Mouse (Mus musculus) kidney, embryonic 16.5 days (tissue): ENCODE data around the gene Sptb. TPM values are rescaled to one million over a fixed set of nuclear protein-coding genes. Genes with fewer than 3 reads are reported as not detected.

Experiments used
- ATAC-seq: fragments of 200-750 bp; cut with Nextera tagmentation; 2 replicates; pipeline ENCODE4 v1.8.0; 2017; ENCODE audit warnings: moderate TSS enrichment; ENCODE audit not compliant: low FRiP score, low TSS enrichment
- H3K27ac ChIP-seq: fragments of 300-500 bp; sonication (generic); 2 replicates; pipeline ENCODE4 v1.5.1; 2014; ENCODE audit warnings: low read length
- H3K27me3 ChIP-seq: fragments of 300-500 bp; sonication (generic); 2 replicates; pipeline ENCODE4 v1.6.1; 2014; ENCODE audit warnings: low read length, control low read depth, mixed read lengths; ENCODE audit not compliant: insufficient read depth
- H3K36me3 ChIP-seq: fragments of 300-500 bp; sonication (generic); 2 replicates; pipeline ENCODE4 v1.6.1; 2014; ENCODE audit warnings: low read length, control low read depth, mixed read lengths; ENCODE audit not compliant: insufficient read depth
- H3K4me1 ChIP-seq: fragments of 300-500 bp; sonication (generic); 2 replicates; pipeline ENCODE4 v1.6.1; 2014; ENCODE audit warnings: low read length, control low read depth, mixed read lengths; ENCODE audit not compliant: insufficient read depth
- H3K4me2 ChIP-seq: fragments of 300-500 bp; sonication (generic); replicated peaks from 2 replicates; pipeline ENCODE4 v1.6.1; 2014; ENCODE audit warnings: low read depth, low read length
- H3K4me3 ChIP-seq: fragments of 300-500 bp; sonication (generic); 2 replicates; pipeline ENCODE4 v1.5.1; 2014; ENCODE audit warnings: mild to moderate bottlenecking, low read length
- H3K9ac ChIP-seq: fragments of 300-500 bp; sonication (generic); replicated peaks from 2 replicates; pipeline ENCODE4 v1.6.1; 2014; ENCODE audit warnings: low read length
- H3K9me3 ChIP-seq: fragments of 300-500 bp; sonication (generic); 2 replicates; pipeline ENCODE4 v1.6.1; 2016; ENCODE audit warnings: low read length, control low read depth
- WGBS: fragments of 180-500 bp; shearing (Covaris S2); extraction: QIAGEN DNeasy Blood & Tissue Kit; methylation state at CpG from one replicate; pipeline ENCODE4 v1.1.7; 2014; 5-methylcytosine and 5-hydroxymethylcytosine counted together
- polyA plus RNA-seq: library from polyadenylated mRNA; unstranded; fragments of >200 nt; fragmentation: Nextera tagmentation; extraction: Ambion mirVana; gene quantifications from 2 replicates; pipeline ENCODE4 v1.2.1, GENCODE M21; 2015

The Sptb gene
- polyA plus RNA-seq, 1 experiment from 2014 or later = 1.00 TPM

GRCm38 (mm10) chr12:76541879-76542278, 168.5 kb downstream of the Sptb start:
- H3K36me3 ChIP-seq = no peaks in the 10 kb centered on the region
- peaks cover 43% of the 10 kb centered on the region for H3K4me1 ChIP-seq
- no peaks in the 10 kb centered on the region for H3K9me3 ChIP-seq
- no peaks in the 10 kb centered on the region for H3K27me3 ChIP-seq
- ATAC-seq = no peak
- WGBS = 70% methylated on average over 6 of the region's 6 CpGs
- no peak overlapping the region for H3K4me3 ChIP-seq
- peak overlapping the region; percentile 29 for H3K27ac ChIP-seq
- H3K4me2 ChIP-seq = no peak overlapping the region
- H3K9ac ChIP-seq = no peak overlapping the region

GRCm38 (mm10) chr12:76541475-76541874, 168.9 kb downstream of the Sptb start:
- Histone ChIP-seq H3K9me3 (no peaks in the 10 kb centered on the region), H3K4me2 (no peak overlapping the region), H3K9ac (no peak overlapping the region), H3K27me3 (no peaks in the 10 kb centered on the region), H3K4me1 (peaks cover 41% of the 10 kb centered on the region), H3K27ac (peak overlapping the region; percentile 29; the same call in 1 of the 2 replicates), H3K4me3 (no peak overlapping the region), H3K36me3 (no peaks in the 10 kb centered on the region)
- WGBS = 36% methylated on average over 8 of the region's 8 CpGs
- ATAC-seq = no peak

- no peak overlapping the region for H3K4me2 ChIP-seq
- no peaks in the 10 kb centered on the region for H3K27me3 ChIP-seq
- 67% methylated on average over 10 of the region's 10 CpGs for WGBS
- H3K4me1 ChIP-seq = peaks cover 41% of the 10 kb centered on the region
- H3K4me3 ChIP-seq = no peak overlapping the region
- H3K27ac ChIP-seq = no peak overlapping the region
- no peak for ATAC-seq
- no peaks in the 10 kb centered on the region for H3K9me3 ChIP-seq
- no peaks in the 10 kb centered on the region for H3K36me3 ChIP-seq
- no peak overlapping the region for H3K9ac ChIP-seq
Measured at GRCm38 (mm10) chr12:76540701-76541221, 169.6 kb downstream of the Sptb start.

- Histone ChIP-seq H3K9me3 (no peaks in the 10 kb centered on the region), H3K4me2 (no peak overlapping the region), H3K27me3 (no peaks in the 10 kb centered on the region), H3K9ac (no peak overlapping the region), H3K4me1 (peaks cover 41% of the 10 kb centered on the region), H3K36me3 (no peaks in the 10 kb centered on the region), H3K27ac (no peak overlapping the region), H3K4me3 (no peak overlapping the region)
- WGBS = 95% methylated on average over 3 of the region's 3 CpGs
- no peak for ATAC-seq
Measured at GRCm38 (mm10) chr12:76540169-76540568, 170.2 kb downstream of the Sptb start.

- 70% methylated on average over 8 of the region's 8 CpGs for WGBS
- peaks cover 48% of the 10 kb centered on the region for H3K4me1 ChIP-seq
Measured at GRCm38 (mm10) chr12:76537434-76537833, 172.9 kb downstream of the Sptb start.

GRCm38 (mm10) chr12:76536591-76537153, 173.7 kb downstream of the Sptb start:
- Histone ChIP-seq H3K27ac (0 out of 2 replicates have a peak overlapping the region, but pooled peaks have one; percentile 16), H3K27me3 (no peaks in the 10 kb centered on the region), H3K36me3 (no peaks in the 10 kb centered on the region), H3K4me3 (no peak overlapping the region), H3K9ac (no peak overlapping the region), H3K4me2 (peak overlapping the region; percentile 96; the same call in 1 of the 2 replicates), H3K4me1 (peaks cover 52% of the 10 kb centered on the region), H3K9me3 (no peaks in the 10 kb centered on the region)
- 84% methylated on average over 8 of the region's 8 CpGs for WGBS
- no peak for ATAC-seq

More at GRCm38 (mm10) chr12:76537434-76537833, 172.9 kb downstream of the Sptb start:
- Histone ChIP-seq H3K27me3 (no peaks in the 10 kb centered on the region), H3K4me2 (no peak overlapping the region), H3K9ac (no peak overlapping the region), H3K27ac (0 out of 2 replicates have a peak overlapping the region, but pooled peaks have one; percentile 16), H3K9me3 (no peaks in the 10 kb centered on the region), H3K4me3 (no peak overlapping the region), H3K36me3 (no peaks in the 10 kb centered on the region)
- ATAC-seq = no peak

- Histone ChIP-seq H3K9ac (peak overlapping the region; percentile 88), H3K4me2 (peak overlapping the region; percentile 96), H3K4me1 (peaks cover 52% of the 10 kb centered on the region), H3K27me3 (no peaks in the 10 kb centered on the region), H3K9me3 (no peaks in the 10 kb centered on the region), H3K27ac (peak overlapping the region; percentile 21; the same call in 1 of the 2 replicates), H3K36me3 (no peaks in the 10 kb centered on the region), H3K4me3 (peak overlapping the region; percentile 78)
- 32% methylated on average over 9 of the region's 9 CpGs for WGBS
- no peak for ATAC-seq
Measured at GRCm38 (mm10) chr12:76535471-76535900, 174.9 kb downstream of the Sptb start.

- no peak for ATAC-seq
- H3K27me3 ChIP-seq = no peaks in the 10 kb centered on the region
- H3K4me3 ChIP-seq = peak overlapping the region; percentile 78
- H3K36me3 ChIP-seq = no peaks in the 10 kb centered on the region
- H3K9me3 ChIP-seq = no peaks in the 10 kb centered on the region
- peak overlapping the region; percentile 96 for H3K4me2 ChIP-seq
- 13% methylated on average over 9 of the region's 9 CpGs for WGBS
- H3K27ac ChIP-seq = peak overlapping the region; percentile 94
- H3K4me1 ChIP-seq = peaks cover 53% of the 10 kb centered on the region
- peak overlapping the region; percentile 88 for H3K9ac ChIP-seq
Measured at GRCm38 (mm10) chr12:76534641-76535283, 175.6 kb downstream of the Sptb start.

GRCm38 (mm10) chr12:76534233-76534632, 176.1 kb downstream of the Sptb start:
- ATAC-seq = no peak
- peaks cover 53% of the 10 kb centered on the region for H3K4me1 ChIP-seq
- H3K27ac ChIP-seq = peak overlapping the region; percentile 94
- peak overlapping the region; percentile 96 for H3K4me2 ChIP-seq
- 4% methylated on average over 11 of the region's 11 CpGs for WGBS
- no peaks in the 10 kb centered on the region for H3K27me3 ChIP-seq
- H3K36me3 ChIP-seq = no peaks in the 10 kb centered on the region
- H3K4me3 ChIP-seq = peak overlapping the region; percentile 78
- peak overlapping the region; percentile 88 for H3K9ac ChIP-seq
- H3K9me3 ChIP-seq = no peaks in the 10 kb centered on the region
